Mouse (Mus musculus): Measurements from ENCODE around the gene Efnb1.

GRCm38 (mm10) chrX:99196910-99197309 lies 61.0 kb downstream of the Efnb1 start:
- no peak for TF ChIP-seq POLR2A (IDR thresholded peaks at IDR 0.05; ENCODE audit: low read depth, low read length)
- no peak for TF ChIP-seq CTCF (IDR thresholded peaks at IDR 0.05; ENCODE audit: borderline replicate concordance, insufficient read depth, low read length)
